Mouse (Mus musculus): ENCODE data around the gene Tas2r135.

Tas2r135 gene

DNA sequence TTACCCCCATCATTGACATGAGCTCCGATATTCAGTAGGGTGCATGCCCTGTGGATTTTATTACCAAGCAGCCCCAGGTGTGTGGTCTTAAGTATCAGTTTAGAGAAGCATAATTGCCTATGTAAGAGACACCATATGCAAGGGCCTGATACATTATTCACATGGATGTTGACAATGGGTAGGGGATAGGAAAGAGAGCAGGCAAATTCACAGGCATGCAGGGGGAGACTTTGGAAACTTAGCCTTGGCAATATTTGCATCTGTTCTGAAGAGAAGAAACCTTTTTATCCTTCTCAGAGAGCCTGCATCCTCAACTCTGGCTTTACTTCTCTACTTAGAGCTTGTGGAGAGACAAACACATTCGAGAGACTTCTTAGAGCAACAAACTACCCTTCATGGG is at the start of gene Tas2r135:
Tas2r135 (plus strand) TSS at position 301 of the 400 bp plus-strand sequence.
- DNase-seq (ENCODE audit: low spot score in 2 of 2), result no peak

DNA sequence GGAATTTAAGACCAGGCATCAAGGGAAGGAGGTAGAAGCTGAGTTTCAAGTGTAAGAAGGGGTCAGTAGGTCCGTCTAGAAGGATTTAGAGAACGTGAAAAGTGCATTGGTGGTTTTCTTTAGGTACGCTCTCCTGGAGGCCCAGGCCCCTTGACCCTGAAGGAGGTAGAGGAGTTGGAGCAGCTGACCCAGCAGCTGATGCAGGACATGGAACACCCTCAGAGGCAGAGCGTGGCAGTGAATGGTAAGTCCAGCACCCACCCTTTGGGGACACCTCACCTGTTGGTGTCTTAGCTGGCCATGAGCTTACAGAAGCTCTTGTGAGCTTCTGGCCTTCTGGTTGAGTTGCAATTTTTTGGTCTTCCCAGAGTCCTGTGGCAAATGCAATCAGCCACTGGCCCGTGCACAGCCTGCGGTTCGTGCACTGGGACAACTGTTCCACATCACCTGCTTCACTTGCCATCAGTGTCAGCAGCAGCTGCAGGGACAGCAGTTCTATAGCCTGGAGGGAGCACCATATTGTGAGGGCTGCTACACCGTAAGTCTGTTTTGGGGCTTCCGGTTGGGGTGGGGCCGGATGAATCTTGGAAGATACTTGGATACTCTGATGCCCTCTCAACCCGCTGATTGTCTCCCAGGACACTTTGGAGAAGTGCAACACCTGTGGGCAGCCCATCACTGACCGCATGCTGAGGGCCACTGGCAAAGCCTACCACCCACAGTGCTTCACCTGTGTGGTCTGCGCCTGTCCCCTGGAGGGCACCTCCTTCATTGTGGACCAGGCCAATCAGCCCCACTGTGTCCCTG is 49.2 kb upstream of the Tas2r135 start:
- DNase-seq (ENCODE audit: low spot score in 2 of 2), result no peak

DNA sequence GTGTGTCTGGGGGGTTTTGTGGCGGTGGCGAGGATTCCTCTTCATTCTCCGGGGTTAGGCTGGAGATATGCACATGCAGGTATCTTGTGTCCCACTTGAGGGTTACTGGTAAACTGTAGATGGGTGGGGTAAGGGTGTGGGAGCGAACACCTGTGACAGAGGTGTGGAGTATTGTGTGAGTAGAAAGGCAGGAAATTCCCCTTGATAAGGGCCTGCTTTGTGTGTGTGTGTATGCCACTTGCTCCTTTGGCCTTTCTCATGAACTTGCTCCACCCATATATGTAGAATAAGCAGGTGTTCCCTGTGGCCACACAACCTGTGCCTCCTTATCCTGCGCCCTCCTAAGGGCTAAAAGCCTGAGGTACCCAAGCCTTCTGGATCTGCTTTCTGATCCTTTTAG is 48.3 kb upstream of the Tas2r135 start:
- no peak for DNase-seq (ENCODE audit: low spot score in 2 of 2)

DNA sequence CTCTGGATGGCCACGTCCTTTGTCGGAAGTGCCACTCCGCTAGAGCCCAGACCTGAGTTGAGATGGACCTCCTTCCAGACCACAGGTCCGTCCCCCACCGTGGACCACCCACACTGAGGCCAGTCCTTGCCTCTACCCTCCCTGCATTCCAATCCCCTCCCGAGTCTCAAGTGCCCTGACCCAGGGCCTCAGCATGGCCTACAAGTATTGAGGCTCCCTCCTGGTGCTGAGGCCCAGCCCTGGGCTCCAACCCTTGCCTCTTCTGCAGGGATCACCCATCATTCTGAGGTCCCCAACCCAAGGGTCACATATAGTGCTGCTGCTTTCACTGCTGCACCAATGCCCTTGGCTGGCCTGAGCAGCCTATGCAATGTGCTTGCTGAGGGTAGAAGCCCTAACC is 47.3 kb upstream of the Tas2r135 start:
- DNase-seq (ENCODE audit: low spot score in 2 of 2), result no peak

DNA sequence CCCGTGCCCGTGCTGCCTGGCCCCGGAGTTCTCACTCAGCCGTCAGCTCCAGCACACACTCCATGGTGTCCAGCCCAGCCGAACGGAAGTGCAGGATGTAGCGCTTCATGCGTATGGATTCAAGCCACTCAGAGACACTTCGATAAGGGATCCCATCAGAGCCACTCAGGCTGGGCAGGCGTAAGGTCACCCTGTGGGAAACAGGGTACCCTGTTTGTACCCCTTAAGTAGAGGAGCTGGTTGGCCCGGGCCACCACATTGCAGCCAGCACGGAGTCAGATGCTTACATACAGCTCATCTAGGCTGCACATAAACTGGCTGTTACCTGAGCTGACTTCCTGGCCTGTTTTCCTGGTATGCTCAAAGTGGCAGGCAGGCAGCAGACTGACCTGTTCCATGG is 46.3 kb upstream of the Tas2r135 start:
- DNase-seq (ENCODE audit: low spot score in 2 of 2), result no peak

DNA sequence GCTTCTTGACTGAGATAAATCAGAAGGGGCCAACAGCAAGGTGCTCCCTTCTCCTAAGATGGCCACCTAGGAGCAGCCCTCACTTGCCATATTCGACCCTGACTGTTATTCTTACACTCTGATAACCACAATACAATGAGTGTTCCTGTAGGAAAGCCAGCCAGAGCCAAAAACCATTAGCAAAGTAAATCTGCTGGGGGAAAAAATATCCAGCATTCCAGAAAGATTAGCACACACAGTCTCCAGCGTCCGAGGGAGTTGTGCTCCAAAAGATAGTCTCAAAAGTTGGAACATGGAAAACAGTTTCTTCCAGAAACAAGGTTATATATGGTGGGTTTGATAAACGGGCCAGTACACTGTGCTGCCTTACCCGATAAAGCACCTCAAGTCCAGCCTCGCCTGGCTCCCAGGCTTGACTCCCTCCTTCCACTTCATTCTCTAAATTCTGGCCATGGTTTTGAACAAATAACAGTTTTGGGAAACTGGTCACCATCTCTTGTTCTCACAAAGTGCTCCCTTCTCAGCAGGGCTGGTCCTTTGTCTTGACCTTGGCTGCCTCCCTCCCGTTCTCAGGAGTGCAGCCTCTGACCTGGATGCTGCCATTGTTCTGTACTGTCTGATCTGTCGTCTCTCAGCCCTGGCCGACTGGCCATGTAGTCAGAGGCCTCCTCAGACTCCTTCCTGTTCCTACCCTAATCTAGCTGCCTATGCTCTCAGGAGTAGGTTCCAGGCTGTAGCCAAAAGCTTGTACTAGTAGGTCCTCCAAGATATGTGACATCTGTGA is 45.7 kb upstream of the Tas2r135 start:
- no peak for DNase-seq (ENCODE audit: low spot score in 2 of 2)

DNA sequence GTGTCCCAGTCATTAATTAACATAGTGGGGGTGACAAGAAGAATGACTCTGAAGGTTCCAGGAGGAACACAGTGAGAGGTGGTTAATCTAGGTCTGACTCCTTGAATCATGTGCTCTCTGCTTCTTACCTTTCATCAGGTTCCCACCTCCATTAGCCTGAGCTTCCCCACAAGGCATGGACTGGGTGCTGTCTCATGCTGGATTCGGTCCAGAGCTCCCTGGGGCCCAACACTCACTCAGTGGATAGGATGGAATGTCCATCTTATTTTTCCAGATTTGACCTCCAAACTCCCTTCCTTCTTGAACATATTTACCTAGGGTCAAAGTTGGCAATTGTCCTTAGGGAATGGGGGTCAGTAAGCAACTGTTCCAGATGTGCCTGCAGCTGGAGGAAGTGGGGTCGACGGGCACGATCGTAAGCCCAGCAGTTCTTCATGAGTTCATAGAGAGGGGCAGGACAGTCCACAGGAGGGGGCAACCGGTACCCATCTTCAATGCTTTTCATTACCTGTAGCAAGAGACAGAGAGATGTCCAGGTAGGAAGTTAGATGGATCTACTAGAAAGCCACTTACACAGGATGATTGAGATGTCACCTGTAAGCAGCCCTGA is 44.9 kb upstream of the Tas2r135 start:
- no peak for DNase-seq (ENCODE audit: low spot score in 2 of 2)

DNA sequence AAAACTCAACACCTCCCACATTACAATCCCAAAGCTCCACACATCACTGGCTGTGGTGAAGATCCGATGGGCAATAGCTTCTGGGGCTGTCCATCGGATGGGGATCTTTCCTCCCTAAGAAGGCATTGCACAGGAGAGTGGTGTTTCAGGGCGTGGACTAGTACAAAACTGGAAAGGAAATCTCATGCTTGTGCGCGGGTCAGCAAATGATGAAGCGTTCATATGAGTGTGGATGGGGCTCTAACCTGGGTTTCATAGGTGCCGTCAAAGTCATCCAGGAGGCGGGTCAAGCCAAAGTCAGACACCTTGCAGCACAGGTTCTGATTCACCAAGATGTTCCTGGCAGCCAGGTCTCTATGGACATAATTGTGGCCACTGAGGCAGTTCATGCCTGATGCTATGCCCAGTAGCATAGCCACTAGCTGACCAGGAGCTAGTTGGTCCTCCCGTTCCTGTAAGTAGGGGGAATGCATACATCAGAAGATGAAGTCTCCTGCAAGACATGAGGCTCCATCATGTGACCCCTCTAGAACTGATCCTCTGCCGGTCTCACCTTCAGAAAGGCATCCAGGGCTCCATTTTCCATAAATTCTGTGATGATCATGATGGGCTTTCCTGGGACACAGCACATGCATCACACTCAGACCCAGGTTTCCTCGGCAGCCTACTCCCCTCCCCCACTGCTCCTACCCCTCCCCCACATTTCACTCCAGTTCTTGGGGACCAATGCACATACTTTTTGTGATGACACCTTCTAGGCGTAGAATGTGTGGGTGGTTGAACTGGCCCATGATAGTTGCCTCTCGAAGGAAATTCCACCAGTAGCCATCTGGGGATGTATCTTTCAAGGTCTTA is 44.0 kb upstream of the Tas2r135 start:
- no peak for DNase-seq (ENCODE audit: low spot score in 2 of 2)

DNA sequence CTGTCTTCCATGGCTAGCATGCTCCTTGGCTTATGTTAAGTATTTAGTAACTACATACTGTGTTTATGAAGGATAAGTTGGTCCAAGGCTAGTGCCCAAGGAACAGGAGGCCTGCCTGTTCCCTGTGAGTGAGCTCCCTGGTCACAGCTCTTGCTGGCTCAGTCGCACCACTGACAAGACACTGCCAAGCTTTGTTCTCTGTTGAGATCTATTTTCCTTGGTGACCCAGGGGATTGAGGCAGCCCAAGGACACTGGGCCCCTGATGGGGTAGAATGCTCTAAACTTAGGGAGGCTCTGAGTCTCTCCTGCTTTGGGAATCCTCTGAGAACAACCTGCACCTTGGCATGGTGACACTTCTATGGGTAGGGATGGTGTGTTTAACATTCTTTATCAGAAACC is 43.2 kb upstream of the Tas2r135 start:
- DNase-seq (ENCODE audit: low spot score in 2 of 2), result no peak

DNA sequence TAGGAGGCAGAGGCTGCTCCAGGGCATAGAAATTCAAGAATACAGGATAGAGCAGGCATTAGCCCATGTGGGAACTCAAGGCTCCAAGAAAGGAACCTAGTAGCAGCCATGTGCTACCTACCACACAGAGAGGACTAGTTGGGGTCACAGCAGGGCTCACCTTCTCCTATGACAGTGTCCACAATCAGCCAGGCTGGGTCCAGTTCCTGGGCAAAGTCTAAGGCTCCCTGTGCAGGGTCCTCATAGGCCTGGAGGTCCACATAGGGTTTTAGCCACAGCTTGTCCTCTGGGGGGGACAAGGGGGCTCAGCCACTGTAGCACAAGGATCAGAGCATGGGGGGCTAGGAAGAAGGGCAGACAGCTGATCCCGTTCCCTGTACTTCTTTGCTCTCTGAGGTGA is 42.7 kb upstream of the Tas2r135 start:
- no peak for DNase-seq (ENCODE audit: low spot score in 2 of 2)

DNA sequence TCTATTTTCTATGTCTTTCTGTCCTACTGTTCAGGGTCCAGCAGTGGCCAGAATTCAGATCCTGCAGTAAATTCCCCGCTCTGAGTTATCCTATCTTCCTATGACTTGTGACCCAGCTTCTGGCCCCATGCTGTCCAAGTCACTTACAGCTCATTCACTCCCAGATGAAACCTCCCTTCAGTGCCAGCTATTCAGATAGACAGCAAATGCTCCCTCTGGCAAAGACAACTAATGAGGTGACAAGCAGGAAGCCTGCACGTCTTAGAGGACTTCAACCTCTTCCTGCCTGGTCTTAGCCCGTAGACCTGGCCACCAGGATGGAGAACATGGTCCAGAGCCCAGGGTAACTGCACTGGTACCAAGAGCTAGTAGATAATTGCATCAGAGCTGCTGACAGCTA is 42.3 kb upstream of the Tas2r135 start:
- no peak for DNase-seq (ENCODE audit: low spot score in 2 of 2)

DNA sequence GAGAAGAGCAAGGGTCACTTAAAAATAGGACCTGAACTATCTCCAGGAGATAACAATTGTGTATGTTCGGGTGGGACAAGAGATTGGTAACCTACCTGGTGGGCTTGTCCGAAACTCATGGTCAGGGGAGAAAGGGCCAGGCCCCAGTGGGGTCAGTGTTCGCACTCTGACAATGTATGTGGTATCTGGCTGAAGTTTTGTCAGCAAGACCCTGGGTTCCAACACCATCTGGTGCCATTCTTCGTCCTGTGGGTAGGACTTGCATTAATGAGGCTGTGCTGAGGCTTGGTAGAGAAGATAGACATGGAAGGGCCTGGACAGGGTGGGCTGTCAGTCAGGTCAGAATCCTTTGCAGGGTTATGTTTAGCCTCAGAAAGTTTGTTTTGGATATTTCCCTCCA is 41.2 kb upstream of the Tas2r135 start:
- DNase-seq (ENCODE audit: low spot score in 2 of 2), result no peak

DNA sequence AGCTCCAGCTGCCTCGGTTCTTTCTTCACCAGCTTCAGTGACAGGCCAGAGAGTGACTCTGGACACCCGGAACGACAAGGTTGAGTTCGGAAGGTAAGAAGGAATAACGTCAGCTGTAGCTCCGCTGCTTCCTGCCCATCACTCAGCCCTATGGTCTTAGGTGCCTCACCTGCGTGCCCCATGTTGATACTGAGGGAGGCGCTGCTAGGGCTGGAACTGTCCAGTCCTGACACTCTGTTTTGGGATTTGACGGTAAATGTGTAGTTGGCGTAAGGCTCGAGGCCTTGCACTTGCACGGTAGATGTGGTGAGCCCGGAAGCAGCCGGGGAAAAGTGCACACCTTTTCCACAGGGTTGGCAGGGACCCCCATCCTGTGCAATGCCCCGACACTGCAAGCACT is 40.6 kb upstream of the Tas2r135 start:
- DNase-seq (ENCODE audit: low spot score in 2 of 2), result no peak

DNA sequence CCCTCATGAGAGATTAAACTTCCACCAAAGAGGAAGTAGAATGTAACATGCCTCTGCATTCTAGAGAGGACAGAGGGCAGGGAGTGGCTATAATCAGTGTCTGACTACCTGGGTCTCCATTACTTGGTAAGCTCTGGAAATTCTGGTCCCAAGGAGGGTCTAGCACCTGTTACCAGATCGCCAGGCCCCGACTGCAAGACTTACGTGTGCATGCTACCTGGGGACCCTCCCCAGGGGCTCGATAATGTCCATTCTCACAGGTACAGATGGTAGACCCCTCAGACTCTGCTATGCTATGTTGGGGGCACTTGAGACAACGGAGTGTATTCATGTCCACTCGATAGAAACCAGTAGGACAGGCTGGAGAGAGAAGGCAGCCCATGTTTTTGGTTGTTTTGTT is 40.0 kb upstream of the Tas2r135 start:
- no peak for DNase-seq (ENCODE audit: low spot score in 2 of 2)

DNA sequence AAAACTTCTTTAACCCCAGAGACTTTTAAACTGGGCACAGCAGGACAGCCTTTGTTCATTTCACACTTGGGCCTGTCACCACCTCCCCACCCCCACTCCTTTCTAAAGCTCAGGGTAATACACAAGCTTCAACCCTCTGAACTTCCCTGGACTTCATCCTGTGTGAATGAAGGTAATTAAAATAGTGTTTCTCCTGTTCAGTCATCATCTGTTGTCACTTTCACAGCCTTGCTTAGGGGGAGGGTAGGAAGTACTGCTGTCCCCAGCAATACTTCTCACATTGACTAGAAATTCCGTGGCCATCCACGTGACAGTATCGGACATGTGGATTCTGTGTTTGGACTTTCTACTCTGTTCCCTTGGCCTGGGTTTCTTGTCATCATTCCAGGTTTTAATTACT is 35.4 kb upstream of the Tas2r135 start:
- no peak for DNase-seq (ENCODE audit: low spot score in 2 of 2)

DNA sequence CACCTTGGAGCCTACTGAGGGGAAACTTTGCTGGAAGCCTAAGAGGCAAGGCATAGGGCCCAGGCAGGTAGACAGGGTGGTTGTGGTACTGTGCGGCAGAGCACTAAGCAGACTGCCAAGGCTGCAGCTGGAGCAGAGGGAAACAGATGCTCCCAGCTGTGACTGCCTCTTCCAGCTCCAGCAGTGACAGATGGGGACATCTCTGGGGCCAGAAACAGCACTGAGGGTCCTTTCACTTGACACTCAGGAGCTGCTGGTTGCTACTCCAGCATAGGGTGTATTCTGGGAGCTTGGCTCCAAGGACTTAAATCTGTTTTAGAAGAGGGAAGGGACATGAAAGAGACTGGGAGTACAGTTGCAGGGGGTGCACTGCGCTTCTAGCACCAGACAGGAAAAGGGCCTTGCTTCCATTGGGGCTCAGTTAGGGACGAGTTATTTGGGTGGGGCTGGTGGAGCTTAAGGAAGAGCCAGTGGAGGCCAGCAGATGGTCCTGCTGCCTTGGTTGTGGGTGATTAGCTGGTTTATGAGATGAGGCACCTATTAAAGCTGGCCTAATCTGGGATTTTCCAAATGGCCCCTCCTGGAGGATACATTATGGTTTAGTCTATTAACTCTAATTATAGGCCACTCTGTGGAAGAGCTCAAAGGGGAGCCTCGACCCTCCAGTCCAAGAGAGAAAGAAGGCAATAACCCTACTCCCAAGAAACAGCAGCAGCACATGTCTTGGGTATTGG is 34.4 kb upstream of the Tas2r135 start:
- DNase-seq (ENCODE audit: low spot score in 2 of 2), result no peak

DNA sequence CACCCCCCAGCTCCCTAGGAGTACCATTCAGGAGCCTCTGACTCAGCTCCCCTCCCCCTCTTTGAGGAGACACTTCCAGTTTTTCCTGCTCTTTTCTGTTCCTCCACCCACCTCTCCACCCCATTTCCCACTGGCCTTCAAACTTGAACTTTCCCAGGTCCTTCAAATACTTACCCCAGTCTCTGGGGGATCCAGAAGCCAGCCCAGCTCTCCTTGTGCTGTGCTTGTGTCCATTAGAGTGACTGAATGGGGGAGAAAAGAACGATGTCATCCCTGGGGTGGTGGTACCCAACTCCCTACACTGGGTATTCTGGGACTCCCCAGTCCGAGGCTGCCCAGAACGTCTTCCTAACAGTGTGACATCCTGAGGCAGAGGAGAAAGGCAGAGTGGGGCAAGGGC is 33.2 kb upstream of the Tas2r135 start:
- no peak for DNase-seq (ENCODE audit: low spot score in 2 of 2)

DNA sequence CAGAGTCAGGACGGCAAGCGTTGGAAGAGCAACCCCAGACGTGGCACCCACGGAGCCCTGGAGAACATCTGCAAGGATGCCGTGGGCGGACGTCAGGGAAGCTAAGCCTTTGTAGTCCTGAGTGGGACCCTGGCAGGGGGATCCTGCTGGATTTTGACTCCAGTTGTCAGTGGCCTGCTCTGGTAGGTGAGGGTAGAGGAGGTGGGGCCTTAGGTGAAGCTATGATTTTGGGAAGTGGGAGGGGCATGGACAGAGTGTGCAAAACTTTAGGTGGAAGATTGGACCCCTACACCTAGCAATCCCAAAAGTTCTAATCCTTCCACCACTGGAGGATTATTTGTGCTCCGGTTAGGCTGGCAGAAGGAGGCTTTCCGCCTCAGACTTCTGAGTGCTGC is 32.8 kb upstream of the Tas2r135 start:
- DNase-seq (ENCODE audit: low spot score in 2 of 2), result no peak

DNA sequence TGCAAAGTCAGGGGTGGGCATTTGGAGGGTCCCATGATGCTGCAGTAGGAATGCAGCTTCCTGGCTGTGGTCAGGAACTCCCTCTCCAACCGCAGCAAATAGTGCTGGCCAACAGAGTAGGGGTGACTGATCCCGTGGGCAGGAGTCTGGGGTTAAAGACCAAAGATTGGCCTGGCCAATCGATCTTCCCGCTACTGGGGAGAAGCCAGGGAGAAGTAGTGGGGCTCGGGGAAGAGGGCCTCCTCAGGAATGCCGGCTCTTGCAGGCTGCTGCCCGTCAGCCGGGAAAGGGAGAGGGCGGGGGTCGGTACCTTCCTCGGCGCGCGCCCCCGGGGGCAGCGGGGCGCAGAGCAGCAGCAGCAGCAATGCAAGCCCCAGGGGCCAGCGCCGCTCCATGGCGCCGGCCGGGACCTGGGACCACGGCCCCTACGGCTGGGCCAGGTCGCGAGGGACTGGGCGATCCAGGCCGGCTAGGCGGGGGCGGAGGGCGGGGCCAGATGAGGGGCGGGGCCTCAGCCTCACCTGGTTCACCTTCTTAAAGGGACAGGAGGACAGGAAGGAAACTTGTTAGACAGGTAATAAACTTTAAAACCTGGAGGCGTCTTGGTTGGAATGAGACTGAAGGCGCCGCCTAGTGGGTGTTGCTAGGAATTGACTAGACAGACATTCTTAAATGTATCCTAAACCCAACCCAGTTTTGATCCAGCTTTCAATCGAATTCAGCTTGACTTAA is 32.3 kb upstream of the Tas2r135 start, which contains the start of gene Epha1:
Epha1 (minus strand) TSS at position 453 of the 732 bp plus-strand sequence.
- no peak for DNase-seq (ENCODE audit: low spot score in 2 of 2)

DNA sequence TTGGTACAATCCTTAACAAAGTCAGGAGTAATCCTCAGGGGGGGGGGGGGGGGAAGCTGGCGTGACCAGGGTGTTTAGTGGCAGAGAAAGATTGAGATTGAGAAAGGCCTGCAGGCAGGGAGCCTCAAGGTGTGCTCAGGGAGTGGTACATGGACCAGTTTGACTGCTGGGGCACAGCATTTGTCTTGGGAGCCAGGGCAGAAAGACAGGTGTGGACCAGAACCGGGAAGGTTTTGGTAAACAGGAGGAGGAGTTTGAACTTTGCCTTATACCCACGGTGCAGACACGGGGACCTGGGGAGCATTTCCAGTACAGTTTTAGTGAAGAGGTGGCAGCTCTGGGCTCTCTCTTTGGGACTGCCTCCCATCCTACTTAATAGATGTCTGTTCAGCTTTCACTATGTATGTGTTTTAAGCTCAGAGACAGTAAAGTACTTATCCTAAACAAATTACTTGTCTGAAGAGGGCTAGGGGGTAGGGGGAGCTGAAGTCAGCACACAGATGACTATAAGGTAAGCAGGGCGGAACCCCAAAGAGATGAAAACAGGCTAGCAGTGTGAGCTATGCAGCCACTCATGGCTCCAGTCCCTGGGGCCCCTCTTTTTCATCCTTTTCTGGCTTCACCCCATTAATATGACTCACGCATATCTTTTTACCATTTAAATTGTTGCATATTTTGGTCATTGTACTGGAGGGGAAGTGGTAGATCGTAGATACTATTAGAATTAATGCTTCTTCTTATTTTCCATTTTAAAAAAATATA is 31.4 kb upstream of the Tas2r135 start:
- no peak for DNase-seq (ENCODE audit: low spot score in 2 of 2)

All from frontal cortex, postnatal 36 days (tissue).